Mouse (Mus musculus) spleen, postnatal 36 days (tissue): Measurements from ENCODE around the gene Wtap.
"Not testable (repeated sequence)": the region's sequence is repeated elsewhere in the genome, so short reads cannot be mapped to it uniquely, and the experiment has no call there.

Source experiments
- DNase-seq, 2 experiments: peaks; one replicate each; pipeline ENCODE4 v3.0.0; 2022; ENCODE audit warnings: low spot score in 2 of 2, mixed read lengths in 1 of 2

The Wtap gene

DNA sequence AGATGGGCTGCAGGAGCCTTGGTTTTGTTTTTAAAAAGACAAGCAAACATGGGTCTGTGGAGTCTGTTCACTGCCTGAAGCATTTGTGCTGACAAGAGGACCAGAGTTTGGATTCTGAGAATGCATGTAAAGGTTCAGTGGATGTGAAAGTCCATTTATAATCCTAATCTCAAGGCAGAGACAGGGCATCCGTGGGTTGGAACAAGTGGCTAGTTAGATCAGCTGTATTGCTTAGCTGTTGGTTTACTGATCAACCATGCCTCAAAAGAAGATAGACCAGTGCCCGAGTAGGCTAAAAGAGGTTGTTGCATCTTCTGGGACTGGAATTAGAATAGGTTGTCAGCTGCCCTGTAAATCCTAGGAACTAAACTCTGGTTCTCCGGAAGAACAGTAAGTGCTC, 30.5 kb downstream of the Wtap start:
- DNase-seq: no peak

DNA sequence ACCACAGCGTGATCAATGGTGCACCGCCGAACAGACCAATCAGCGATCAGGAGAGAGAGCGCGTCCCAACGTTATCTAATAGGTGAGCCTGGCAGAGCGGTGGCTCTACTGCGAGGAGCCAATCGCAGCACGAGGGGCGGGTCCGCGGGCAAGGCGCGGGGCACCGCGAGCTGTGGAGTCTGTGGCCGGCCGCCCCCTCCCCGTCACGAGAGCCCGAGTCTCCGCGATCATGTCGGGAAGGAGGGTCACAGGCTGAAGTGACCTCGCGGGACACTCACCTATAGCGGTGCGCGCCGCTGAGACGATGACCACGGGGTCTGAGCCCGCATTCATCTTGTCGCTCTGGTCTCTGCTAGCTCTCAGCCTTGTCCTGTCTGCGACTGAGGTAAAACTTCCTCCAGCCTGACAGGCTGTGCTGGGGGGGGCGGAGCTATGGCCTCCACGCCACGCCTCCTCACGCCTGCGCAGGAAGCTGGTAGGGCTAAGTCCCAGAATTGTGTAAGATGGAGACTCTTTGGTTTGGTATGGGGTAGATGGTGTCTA, 33.6 kb downstream of the Wtap start, which contains the start of gene Acat2:
Gene Acat2 (minus strand): TSS at position 417 of the 543 bp plus-strand sequence.
- DNase-seq: peak; percentile 92 to 93

DNA sequence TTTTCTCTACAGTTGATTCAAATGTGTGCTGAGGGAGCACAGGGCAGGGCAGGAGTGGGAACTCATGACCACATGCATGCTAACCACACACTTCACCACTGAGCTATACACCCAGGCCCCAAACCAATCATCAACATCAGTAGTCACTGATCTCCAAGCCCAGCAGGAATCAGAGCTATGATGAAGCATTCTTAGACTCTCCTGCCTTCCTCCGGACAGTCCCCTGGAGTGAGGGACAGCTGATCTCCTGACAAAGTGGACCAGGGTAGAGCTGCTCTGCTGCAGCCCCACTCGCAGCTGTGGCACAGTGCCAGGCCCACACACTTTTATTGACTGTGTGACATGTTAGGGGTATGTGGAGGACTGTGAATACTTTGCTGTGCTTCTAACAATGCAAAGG, 34.6 kb downstream of the Wtap start:
- not testable (repeated sequence) for DNase-seq

DNA sequence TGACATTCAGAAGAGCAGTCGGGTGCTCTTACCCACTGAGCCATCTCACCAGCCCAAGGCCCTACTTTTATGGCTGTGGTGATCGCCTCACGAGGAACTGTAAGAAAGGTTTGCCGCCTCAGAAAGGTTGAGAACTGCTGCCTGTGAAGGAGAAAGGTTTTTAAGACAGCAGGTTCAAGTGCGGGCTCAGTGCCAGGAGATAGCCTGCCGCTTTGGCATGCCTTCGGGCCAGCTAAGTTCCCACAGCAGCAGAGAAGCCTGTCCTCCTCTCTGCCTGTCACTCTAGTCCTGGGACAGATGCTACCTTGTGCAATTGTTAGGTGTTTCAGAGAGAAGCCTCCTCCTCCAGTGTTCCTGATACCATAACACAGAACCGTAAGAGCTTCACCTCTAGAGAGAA, 37.3 kb downstream of the Wtap start:
- DNase-seq: no peak

DNA sequence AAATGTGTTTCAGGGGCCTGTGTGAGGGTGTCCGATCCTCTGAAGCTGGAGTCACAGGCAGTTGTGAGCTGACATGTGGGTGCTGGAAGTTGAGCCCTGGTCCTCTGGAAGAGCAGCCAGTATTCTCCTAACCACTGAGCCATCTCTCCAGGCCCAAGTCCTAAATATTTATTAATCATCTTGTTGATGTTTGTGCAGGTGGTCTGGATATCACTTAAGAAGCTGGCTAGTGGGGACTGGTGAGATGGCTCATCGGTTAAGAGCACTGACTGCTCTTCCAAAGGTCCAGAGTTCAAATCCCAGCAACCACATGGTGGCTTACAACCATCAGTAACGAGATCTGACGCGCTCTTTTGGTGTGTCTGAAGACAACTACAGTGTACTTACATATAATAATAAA, 44.3 kb downstream of the Wtap start:
- DNase-seq: no peak

DNA sequence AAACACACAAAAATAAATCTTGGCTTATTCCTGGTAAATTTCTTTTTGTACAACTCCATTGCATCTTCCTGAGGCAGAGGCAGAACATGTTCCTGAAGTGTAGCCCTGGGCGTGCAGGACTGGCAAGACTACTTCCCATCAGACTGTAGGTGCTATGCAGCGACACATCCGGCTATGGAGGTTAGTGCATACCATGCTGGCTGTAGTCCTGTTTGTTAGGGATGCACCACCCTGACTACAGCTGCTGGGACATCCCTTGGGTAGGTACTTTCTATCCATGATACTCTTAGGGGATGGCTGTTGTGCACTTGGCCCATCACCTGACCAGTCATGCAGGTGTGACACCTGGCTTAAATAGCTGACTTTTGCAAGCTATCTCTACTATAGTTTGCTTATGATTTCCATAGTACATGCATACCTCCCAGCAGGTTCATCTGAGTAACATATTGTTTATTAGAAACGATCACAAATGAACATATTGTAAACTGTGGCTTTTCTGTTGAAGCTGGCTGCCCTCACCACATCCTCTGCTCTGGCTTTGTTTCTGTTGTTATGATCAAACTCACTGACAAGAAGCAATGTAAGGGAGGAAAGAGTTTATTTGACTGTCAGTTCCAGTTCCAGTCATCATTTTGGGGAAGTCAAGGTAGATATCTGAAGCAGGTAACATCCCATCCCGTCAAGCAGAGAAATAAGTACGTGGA, 51.4 kb downstream of the Wtap start:
- no peak for DNase-seq

DNA sequence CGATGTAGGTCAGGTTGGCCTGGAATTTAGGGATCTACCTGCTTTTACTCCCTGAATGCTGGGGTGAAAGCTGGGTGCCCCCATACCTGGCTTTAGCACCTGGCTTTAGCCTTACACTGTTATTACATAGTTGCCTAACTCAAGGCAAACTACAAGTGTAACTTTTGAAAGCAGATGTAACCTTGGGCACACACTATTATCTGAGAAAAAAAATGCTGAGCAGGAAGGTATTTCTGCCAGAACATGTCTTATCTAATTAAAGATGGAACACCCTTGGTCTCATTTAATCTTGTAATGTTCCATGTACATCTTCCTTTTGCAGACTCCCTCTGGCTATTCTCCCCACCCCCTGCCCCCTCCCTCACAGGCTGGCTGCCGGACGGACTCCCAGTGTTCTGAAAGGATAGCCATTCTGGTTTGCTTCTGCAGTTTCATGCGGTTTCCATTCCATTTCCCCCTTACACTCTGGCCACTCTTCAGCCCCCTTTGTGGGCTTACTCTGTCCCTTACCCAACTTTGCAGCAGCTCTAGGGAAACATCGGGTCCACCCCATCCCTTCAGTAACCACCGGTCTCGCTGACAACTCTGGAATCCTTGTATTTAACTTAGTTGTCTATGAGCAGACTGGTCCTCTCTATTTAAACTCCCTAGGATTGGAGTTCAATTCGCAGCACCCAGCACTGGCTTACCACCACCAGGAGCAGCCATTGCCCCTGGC, 52.3 kb downstream of the Wtap start:
- DNase-seq: no peak

DNA sequence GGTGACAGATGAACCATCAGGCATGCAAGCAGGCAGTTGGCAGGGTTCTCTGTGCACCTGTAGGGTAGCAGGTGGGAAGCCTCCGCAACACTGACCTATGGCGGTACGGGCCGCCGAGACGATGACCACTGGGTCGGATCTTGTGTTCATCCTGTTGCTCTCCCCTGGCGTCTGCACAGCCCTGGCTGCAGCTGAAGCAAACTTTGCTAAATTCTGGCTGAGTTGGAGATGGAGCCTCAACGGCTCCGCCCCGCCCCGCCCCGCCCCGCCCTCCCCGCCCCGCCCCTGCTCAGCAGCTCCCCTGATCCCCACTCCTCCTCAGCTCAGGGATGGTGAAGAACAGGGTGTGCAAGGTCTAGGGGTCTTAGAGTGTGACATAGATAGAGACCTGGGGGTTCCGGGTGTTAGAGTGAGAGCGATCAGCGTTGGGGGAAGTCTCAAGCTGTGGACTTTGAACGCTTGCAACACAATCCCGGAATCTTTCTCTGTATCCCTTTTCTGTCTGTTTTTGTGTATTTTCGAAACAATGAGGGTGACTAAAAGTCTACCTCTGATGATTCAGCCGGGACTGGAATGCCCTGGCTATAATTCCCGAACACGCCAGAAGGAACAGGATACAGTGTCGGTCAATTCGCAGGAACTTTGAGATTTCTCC, 53.7 kb downstream of the Wtap start, which contains the start of gene Acat3:
Gene Acat3 (minus strand): TSS at position 450 of the 655 bp plus-strand sequence.
- no peak for DNase-seq

DNA sequence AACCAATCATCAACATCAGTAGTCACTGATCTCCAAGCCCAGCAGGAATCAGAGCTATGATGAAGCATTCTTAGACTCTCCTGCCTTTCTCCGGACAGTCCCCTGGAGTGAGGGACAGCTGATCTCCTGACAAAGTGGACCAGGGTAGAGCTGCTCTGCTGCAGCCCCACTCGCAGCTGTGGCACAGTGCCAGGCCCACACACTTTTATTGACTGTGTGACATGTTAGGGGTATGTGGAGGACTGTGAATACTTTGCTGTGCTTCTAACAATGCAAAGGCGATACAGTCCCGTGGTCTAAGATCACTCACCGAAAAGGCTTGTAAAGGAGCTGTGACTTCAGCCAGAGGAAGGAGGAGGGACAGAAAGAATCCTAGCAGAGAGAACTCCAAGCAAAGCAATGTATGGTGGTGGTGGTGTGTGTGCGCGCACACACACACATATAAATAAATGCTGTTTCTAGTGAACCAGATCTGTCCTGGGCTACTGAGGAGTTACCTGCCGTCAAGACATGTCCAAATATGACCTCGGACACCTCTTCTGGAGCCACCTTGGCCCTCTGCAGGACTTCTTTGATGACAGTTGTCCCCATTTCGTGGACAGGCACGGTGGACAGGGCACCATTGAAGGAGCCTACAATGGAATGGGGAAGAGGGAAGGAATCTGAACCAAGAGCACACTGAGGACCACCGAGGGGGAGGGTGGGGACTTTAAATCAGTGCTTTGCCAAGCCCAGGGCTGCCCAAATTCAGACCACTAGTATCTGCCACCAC, 54.4 kb downstream of the Wtap start:
- DNase-seq: not testable (repeated sequence)

DNA sequence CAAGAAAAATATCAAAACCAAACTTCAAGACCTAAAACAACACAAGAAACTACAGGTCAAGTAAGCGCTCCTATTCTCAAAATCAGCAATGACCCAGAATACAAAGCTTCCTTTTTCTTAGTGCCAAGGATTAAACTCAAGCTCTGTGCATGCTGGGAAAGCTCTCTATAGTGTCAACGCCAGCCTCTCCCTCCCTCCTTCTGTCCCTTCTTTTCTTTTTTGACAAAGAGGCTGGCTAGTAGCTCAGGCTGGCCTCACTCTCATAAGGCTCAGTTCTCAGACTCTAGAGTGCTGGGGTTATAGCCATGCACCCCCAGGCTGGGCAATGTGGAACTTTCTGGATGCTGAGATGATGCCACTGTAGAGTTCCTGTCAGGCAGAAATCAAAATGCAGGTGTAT, 55.9 kb downstream of the Wtap start:
- DNase-seq: no peak

DNA sequence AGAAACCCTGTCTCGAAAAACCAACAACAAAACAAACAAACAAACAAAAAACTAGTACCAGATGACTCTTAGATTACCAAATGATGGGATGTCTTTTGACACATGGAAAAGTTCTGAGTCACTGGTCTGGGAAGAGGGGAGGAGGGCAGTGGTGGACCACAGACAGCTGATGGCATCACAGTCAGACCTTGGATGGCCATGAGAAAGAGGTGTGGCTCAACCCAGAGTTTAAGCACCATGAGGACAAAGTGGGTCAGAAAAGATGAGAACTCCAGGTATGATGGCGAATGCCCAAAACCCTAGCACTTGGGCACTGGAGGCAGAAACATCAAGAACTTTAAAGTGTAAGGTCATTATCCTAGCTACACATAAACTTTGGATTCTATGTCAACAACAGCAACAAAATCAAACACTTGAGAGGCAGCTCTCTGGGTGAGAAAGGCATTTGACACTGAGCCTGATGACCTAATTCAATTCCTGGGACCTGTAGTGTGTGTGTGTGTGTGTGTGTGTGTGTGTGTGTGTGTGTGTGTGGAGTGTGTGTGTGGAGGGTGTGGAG, 56.5 kb downstream of the Wtap start:
- no peak for DNase-seq

DNA sequence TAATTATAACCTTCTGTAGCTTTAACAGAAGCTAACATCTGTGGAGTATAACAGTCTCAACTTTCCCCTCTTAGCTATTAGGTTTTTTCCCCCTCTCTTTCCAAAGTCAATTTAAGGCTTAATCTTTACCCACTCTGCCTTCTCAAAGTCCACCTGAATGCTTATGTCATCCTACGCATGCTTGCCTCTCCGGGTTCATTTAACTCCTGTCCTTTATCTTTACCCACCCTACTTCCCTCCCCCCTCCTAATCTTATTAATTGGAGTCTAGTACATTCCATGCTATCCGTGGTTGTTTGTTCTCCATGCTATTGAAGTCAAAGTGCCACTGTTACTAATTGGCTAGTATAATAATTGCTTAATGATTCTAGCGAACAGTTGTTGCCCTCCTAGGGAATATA, 58.2 kb downstream of the Wtap start:
- no peak for DNase-seq

DNA sequence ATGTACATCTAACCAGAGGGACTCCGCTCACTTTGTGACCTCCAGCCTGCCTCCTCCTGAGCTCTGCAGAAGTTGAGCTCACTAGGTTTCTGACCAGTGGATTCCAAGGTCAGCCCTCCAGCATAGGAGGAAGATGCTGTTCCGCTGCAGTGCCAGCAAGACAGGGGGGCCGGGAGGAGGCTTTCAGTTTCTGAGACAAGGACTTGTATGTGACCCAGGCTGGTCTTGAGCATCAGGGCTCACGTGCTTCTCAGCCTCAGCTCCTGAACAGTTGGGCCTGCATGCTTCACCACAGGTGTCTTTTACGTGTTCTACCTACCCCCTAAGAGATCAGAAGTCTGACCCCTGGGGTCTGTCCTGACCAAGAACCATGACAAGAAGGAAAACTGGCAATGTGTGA, 62.4 kb downstream of the Wtap start:
- not testable (repeated sequence) for DNase-seq

DNA sequence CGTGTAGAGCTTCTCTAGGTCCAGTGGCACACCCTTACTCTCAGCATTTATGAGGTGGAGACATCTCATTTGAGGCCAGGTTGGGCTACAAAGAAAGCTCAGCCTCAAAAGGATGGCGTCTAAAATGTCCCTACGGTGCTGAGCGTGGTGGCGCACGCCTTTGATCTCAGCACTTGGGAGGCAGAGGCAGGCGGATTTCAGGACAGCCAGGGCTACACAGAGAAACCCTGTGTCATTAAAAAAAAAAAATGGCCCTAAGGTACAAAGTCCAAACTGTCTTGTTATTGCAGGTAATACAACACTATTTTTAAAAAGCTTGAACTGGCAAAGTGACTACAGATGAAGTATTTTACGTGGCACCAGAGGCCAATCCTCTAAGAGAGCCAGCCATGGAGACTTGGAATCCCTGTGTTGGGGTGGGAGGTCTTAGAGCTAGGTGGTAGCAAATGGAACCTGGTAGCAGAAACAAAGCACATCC, 68.2 kb downstream of the Wtap start:
- DNase-seq: no peak

DNA sequence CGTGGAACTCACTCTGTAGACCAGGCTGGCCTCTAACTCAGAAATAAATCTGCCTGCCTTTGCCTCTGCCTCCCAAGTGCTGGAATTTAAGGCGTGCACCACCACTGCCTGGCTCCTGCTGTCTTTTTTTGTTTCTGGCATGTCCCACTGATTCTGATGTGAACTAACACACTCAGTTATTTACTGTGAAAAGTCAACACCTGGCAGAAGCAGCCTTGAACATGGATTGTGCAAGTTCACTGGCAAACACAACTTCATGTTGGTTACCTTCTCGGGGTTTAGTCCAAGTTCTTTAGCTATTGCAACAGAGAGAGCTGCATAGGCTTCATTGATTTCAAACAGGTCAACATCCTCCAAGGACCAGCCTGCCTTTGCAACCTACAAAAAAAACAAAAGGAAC, 69.0 kb downstream of the Wtap start:
- DNase-seq: no peak

DNA sequence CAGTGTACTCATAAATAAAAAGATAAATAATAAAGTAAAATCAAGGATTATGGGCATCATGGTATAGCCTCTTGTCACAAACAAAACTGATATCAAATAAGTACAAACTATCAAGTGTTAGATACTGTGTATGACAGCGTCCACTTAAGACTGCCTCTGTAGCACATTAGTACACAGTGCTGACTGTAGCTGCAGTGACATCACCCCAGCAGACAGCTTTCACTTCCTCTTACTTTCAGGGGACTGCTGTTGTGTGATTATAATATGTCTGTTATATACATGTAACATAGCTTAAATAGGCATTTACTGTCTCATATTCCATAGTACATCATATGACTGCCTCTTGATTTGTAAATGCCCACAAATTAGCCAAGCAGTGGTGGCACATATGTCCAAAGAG, 72.9 kb downstream of the Wtap start:
- peak; percentile 50 to 52 for DNase-seq
